Mouse (Mus musculus): ENCODE results near the gene Zcchc14. TPM values are rescaled to one million over a fixed set of nuclear protein-coding genes. Genes with fewer than 3 reads are reported as not detected.
"Not testable (repeated sequence)": the region's sequence is repeated elsewhere in the genome, so short reads cannot be mapped to it uniquely, and the experiment has no call there.

Gene Zcchc14
- total RNA-seq, 2 experiments from 2014 or later: 80.7 to 87.0 TPM

- intact Hi-C loops (cut with DNase I): no loop called here
- DNase-seq (ENCODE audit: extremely low spot score in 1 of 2, low spot score in 2 of 2): no peak
These were observed 54.5 kb downstream of the Zcchc14 start for GRCm38 (mm10) chr8:121598190-121598589.

- DNase-seq (ENCODE audit: extremely low spot score in 1 of 2, low spot score in 2 of 2); intact Hi-C loops (cut with DNase I): not testable (repeated sequence)
These were observed 55.2 kb downstream of the Zcchc14 start for GRCm38 (mm10) chr8:121597492-121597891.

GRCm38 (mm10) chr8:121593983-121594382, 58.7 kb downstream of the Zcchc14 start:
- intact Hi-C loops (cut with DNase I): loop anchor here (5.0 kb wide), 1 partner anchor 47 kb away; no protein-coding TSS in a partner anchor
- DNase-seq (ENCODE audit: extremely low spot score in 1 of 2, low spot score in 2 of 2): peak in 1 of 2 experiments; percentile 61

GRCm38 (mm10) chr8:121593293-121593692, 59.4 kb downstream of the Zcchc14 start:
- no peak for DNase-seq (ENCODE audit: extremely low spot score in 1 of 2, low spot score in 2 of 2)
- intact Hi-C loops (cut with DNase I): loop anchor here (5.0 kb wide), 1 partner anchor 46 kb away; no protein-coding TSS in a partner anchor

GRCm38 (mm10) chr8:121591178-121592066, 61.3 kb downstream of the Zcchc14 start:
- DNase-seq (ENCODE audit: extremely low spot score in 1 of 2, low spot score in 2 of 2): peak in 1 of 2 experiments; percentile 52
- intact Hi-C loops (cut with DNase I): loop anchor here (5.0 kb wide), 1 partner anchor 44 kb away; no protein-coding TSS in a partner anchor

GRCm38 (mm10) chr8:121590203-121591177, 62.2 kb downstream of the Zcchc14 start, which contains the start of gene Map1lc3b:
TSS of gene Map1lc3b (plus strand) at chr8:121590361.
- peak; percentile 93 to 97 for DNase-seq (ENCODE audit: extremely low spot score in 1 of 2, low spot score in 2 of 2)
- intact Hi-C loops (cut with DNase I): loop anchor here (5.0 kb wide), 1 partner anchor 43 kb away; no protein-coding TSS in a partner anchor

- DNase-seq (ENCODE audit: extremely low spot score in 1 of 2, low spot score in 2 of 2): no peak
- intact Hi-C loops (cut with DNase I): no loop called here
These were observed 63.4 kb downstream of the Zcchc14 start for GRCm38 (mm10) chr8:121589205-121589726.

- intact Hi-C loops (cut with DNase I): no loop called here
- DNase-seq (ENCODE audit: extremely low spot score in 1 of 2, low spot score in 2 of 2): no peak
These were observed 64.0 kb downstream of the Zcchc14 start for GRCm38 (mm10) chr8:121588750-121589149.

- intact Hi-C loops (cut with DNase I): no loop called here
- DNase-seq (ENCODE audit: extremely low spot score in 1 of 2, low spot score in 2 of 2): peak; percentile 99 to 100
These were observed 67.4 kb downstream of the Zcchc14 start for GRCm38 (mm10) chr8:121585159-121585825.

- intact Hi-C loops (cut with DNase I): no loop called here
- DNase-seq (ENCODE audit: extremely low spot score in 1 of 2, low spot score in 2 of 2): no peak
These were observed 68.0 kb downstream of the Zcchc14 start for GRCm38 (mm10) chr8:121584730-121585129.

GRCm38 (mm10) chr8:121583653-121584052, 69.0 kb downstream of the Zcchc14 start:
- intact Hi-C loops (cut with DNase I): no loop called here
- DNase-seq (ENCODE audit: extremely low spot score in 1 of 2, low spot score in 2 of 2): no peak

GRCm38 (mm10) chr8:121580465-121580864, 72.2 kb downstream of the Zcchc14 start:
- intact Hi-C loops (cut with DNase I): no loop called here
- DNase-seq (ENCODE audit: extremely low spot score in 1 of 2, low spot score in 2 of 2): no peak

- intact Hi-C loops (cut with DNase I): no loop called here
- DNase-seq (ENCODE audit: extremely low spot score in 1 of 2, low spot score in 2 of 2): peak; percentile 89 to 97
These were observed 73.8 kb downstream of the Zcchc14 start, which contains the start of gene Fbxo31 for GRCm38 (mm10) chr8:121578676-121579451. TSS of gene Fbxo31 (minus strand) at chr8:121578806.

- intact Hi-C loops (cut with DNase I): no loop called here
- no peak for DNase-seq (ENCODE audit: extremely low spot score in 1 of 2, low spot score in 2 of 2)
These were observed 74.7 kb downstream of the Zcchc14 start for GRCm38 (mm10) chr8:121577751-121578675.

- DNase-seq (ENCODE audit: extremely low spot score in 1 of 2, low spot score in 2 of 2): no peak
- intact Hi-C loops (cut with DNase I): no loop called here
These were observed 77.0 kb downstream of the Zcchc14 start for GRCm38 (mm10) chr8:121575661-121576060.

GRCm38 (mm10) chr8:121573275-121573674, 79.4 kb downstream of the Zcchc14 start:
- peak in 1 of 2 experiments; percentile 74 for DNase-seq (ENCODE audit: extremely low spot score in 1 of 2, low spot score in 2 of 2)
- intact Hi-C loops (cut with DNase I): no loop called here
